Mouse (Mus musculus): ENCODE measurements at regions not wholly inside any gene's neighbourhood (a gene's known extent, or its start where the extent isn't known, plus 50 kb on each side); places are given as distances from the start of the nearest gene placed in this dataset.
"Not testable (repeated sequence)": the region's sequence is repeated elsewhere in the genome, so short reads cannot be mapped to it uniquely, and the experiment has no call there.

DNA sequence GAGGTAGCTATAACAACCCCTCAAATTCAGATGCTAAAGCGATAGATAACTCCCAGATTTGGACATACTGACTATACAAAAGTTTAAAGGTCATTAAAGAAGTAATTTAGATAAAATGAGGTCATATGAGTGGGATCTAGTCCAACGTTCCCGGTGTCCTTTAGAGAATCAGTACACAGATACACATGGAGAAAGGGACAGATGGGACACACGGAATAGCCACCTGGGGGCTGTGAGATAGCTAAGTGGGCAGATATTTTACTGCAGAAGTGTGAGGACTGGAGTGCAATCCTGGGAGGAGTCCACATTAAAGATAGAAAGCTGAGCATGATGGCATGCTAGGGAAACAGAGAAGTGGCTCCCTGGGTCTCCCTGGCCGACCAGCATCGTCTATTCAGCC is 164.1 kb upstream of the Castor2 start:
- peak; percentile 46 for DNase-seq

DNA sequence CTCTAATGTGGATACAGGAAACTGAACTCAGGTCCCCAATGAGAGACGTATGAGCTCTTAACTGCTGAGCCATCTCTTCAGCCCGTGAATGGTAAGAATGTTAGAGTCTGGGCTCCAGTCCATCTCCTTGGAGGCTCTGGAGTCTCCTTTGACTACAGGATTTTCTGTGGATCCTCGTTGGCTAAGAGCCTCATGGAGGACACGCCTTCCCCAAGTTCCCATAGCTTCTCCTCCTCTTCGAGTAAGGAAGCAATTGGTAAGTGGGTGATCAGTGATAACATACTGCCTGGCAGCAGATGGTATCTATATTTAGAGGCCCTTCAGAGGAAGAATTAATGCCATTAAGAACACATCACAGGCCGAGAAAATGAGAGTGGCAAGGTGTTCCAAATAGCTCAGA is 164.5 kb upstream of the Castor2 start:
- DNase-seq, result peak; percentile 69

DNA sequence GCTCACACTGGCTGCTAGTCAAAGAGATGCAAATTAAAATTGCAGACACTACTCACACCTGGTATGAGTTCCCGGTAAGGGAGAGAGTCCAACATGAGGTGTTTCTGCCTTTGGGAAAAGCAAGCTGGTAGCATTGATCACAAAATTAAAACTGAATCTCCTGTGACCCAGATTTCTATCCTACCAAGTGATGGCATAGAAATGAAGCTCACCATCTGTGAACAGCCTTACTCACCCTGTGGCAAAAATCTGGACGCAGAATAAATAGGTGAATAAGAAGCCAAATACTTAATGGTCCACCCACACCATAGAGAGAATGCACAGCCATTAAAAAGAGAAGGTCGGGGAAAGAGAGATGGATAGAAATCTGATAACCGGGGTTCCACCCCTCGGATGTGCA is 169.4 kb upstream of the Castor2 start:
- no peak for DNase-seq

DNA sequence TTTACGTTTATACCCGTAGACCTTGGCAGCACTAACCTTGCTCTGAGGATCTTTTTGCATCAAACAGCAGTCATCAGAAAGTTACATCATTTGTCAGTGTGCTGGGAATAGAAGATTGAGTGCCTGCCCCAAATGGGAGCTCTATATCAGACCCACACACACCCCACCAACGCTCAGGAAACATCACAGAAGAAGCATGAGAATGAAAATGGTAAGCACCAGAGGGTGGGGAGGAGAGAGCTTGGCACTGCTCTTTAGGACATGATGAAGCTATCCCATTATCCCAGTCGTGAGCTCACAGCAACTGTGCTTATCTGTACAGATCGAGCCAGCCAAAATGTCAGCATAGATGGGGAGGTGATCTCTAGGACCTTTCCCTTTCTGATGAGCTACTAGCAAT is 172.5 kb upstream of the Castor2 start:
- DNase-seq, result peak; percentile 85

DNA sequence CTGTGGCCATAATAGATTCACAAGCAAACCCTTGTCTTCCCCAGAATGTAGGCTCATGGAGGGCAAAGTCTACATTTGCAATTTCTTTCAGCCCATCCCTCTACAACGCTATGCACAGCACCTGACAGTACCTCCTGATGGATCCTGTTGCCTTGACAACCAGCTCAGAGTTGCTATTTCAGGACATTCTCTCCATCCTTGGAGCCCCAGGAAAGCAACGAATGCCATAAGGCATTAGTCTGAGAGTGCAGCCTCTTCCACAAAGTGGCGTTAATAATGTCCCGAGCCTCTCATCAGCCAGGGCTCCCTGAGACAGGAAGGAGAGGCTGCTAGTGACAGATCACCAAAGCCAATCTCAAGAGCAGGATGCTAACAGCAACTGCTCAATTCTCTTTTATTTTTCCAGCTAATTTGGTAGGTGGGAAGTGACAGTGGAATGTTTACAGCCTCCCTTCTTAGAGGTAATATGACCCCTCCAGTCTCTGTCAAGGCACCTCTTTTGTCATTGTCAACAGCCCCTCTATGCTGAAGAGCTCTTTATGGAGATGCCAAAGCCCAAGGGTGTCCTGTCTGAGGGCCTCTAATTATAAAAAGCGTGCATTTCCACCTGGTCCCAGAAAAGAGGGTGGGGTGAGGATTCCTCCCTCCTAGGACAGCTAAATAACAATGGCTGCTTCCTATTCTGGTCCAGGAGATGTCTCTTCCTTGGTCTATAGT is 174.2 kb upstream of the Castor2 start:
- peak; percentile 56 for DNase-seq

DNA sequence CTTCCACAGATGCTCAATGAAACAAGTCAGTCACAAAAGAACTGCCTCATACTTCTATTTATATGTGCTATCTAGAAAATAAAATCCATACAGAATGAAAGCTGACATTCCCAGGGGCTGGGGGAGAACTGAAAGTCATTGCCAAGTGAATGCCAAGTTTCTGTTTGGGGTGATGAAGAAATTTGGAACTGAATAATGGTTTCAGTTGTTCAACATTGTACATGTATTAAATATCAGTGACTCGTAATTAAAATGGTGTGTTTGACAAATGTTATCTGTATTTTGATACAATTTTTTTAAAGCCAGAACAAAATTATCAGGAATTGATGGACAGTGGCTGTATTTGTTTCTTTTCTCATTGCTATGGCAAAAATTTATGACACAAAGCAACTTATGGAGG is 177.3 kb upstream of the Castor2 start:
- DNase-seq, result no peak

DNA sequence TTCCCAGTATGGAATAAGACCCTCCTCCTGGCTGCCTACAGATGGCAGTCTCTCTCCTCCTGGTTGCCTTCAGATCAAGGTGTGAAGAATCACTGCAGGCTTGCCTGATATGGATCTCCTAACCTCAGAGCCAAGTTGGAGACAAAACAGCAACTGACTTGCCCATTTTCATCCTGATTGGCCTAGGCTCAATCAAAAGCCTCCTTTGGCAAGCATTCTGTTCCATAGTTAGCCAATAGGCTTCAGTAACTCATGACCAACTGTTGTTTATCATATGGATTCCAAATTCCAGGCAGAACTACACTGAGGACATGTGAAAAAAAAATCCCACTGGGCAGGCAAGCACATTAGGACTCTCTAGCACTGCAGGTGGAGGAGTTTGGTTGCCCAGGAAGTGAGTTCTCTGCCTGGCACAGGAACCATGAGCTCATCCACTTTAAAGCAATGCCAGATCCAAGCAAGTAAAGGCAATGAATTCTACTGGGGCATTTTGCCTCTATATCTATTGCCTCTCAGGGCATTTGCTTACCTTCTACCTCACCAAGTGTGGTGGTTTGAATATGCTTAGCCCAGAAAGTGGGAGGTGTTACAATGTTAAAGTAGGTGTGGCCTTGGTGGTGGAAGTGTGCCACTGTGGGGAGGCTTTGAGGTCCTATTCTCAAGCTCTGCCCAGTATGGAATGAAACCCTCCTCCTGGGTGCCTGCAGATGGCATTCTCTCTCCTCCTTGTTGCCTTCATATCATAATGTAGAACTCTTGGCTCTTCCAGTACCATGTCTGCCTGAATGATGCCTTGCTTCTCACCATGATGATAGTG is 183.6 kb upstream of the Castor2 start:
- peak; percentile 24 for DNase-seq

GRCm38 (mm10) chr5:133907442-133907841 is 192.1 kb upstream of the Castor2 start:
- no peak for DNase-seq

- peak; percentile 11 for DNase-seq
Observed at GRCm38 (mm10) chr5:133898025-133898598, 201.4 kb upstream of the Castor2 start.

DNA sequence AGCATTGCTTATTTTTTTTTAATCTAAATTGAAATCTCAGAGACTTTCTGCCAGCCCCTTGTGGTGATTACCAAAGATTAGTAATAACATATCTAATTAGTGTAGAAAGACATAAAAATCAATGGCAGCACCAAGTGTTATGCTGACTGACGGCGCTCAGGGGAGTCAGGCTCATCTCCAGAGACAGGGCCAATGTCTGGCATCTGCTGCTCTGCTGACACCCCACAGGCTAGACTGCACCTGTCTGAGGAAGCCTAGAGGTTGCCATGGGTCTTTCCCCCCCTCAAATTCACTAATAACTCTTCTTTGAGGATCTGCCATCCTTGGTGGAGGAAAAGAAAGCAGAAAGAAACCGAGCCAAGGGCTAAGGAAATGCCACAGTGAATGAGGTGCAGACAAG is 208.8 kb upstream of the Castor2 start:
- DNase-seq, result no peak

DNA sequence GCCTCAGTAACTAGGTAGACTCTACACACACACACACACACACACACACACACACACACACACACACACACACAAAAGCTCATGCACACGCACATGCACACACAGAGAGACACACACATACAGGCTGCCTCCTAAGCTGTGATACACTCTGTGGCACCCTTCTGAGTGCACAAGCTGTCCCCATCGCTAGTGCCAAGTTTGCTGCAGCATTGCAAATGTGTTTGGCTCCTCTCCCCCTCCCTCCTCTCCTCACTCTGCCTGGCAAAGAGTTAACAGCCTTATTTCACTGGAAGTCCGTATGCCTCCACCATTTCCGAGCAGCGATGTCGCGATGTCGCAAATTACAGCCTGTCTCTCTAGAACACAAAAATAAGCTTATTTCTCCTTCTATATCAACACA is 209.7 kb upstream of the Castor2 start:
- peak; percentile 93 for DNase-seq

DNA sequence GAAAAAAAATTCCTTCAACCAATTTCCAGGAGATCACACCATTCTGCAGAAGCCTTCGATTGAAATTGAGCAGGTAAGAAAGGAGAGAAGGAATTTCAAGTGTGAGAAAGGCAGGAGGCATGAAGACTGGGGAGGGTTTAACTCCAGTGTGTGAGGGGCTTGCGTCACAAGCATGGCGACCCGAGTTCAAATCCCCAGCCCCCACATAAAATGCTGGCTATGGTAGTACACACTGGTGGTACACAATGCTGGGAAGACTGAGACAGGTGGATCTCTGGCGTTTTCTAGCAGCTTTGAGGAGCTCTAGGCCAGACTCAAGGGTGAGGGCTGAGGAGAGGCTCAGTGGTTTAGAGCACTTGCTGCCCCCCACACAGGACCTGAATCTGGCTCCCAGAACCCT is 214.0 kb upstream of the Castor2 start:
- DNase-seq, result no peak

GRCm38 (mm10) chr5:133885016-133885415 is 214.5 kb upstream of the Castor2 start:
- peak; percentile 66 for DNase-seq

GRCm38 (mm10) chr5:133884593-133884992 is 214.9 kb upstream of the Castor2 start:
- DNase-seq, result no peak

- DNase-seq, result no peak
Observed at GRCm38 (mm10) chr5:133844483-133844882, 255.0 kb upstream of the Castor2 start.

- DNase-seq, result not testable (repeated sequence)
Observed at GRCm38 (mm10) chr5:133842059-133842706, 257.3 kb upstream of the Castor2 start.

GRCm38 (mm10) chr5:133838286-133838685 is 261.2 kb upstream of the Castor2 start:
- no peak for DNase-seq

DNA sequence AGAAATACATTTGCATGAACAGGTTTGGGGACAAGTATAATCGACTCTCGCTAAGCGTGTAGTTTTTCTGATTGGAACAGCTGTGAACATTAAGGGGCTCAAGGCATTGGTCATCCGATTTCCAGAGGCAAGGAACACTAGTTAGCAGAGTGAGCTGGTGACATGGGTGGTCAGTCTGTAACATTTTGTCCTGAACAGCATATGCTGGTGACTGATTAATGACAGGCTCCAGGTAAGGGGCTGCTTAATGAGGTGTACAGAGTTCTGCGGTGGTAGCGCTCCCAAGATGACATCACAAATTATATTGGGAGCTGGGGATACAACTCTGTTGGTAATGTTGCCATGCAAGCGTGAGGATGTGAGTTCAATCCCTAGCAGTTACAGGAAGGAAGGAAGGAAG is 266.3 kb upstream of the Castor2 start:
- no peak for DNase-seq

GRCm38 (mm10) chr5:133828226-133828625 is 271.3 kb upstream of the Castor2 start:
- DNase-seq, result no peak

- DNase-seq, result no peak
Observed at GRCm38 (mm10) chr5:133823871-133824270, 275.6 kb upstream of the Castor2 start.

GRCm38 (mm10) chr5:133821273-133821672 is 278.2 kb upstream of the Castor2 start:
- DNase-seq, result peak; percentile 46

DNA sequence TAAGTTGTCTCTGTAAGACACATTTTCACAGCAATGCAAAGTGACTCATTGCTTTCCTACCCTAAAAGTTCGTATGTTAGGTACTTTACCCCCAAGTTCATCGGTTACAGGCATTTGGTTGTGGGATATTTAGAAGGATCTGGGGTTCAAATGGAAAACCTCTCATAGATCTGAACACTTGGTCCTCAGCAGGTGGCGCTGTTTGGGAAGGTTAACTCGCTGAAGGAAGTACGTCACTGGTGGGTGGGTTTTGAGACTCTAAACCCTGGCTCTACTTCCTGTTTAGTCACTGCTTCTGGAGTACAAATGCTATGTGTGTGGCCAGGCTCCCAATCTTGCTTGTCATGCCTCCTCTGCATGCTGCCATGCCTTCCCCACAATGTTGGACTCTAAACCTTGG is 284.0 kb upstream of the Castor2 start:
- no peak for DNase-seq

DNA sequence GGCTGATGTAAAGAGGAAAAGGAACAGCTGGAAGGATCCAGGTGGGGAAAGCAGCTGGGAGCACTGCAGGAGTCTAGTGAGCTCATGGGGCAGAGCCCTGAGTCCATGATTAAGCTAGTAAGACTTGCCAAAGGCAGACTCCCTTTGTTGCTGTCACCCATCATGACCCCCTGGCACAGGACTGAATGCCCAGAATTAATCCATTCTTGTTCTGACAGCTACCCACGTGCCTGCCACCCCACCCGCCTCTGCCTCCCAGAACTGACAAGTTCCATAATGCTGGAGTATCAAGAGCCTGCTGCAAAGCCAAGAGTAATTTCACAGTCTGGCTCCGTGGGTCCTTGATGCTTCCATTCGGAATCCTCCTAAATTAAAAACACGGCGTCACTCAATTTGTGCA is 285.1 kb upstream of the Castor2 start:
- peak; percentile 20 for DNase-seq

GRCm38 (mm10) chr5:133812216-133812615 is 287.3 kb upstream of the Castor2 start:
- no peak for DNase-seq
